Mouse (Mus musculus) adrenal gland, postnatal 14 days (tissue): Measurements from ENCODE around the gene Magel2. TPM values are rescaled to one million over a fixed set of nuclear protein-coding genes. Genes with fewer than 3 reads are reported as not detected.
A peak's percentile ranks its signal among the peaks of the same experiment; 100 is the strongest.

Experiments used
- DNase-seq: peaks from one replicate; pipeline ENCODE4 v3.0.0; 2021; ENCODE audit warnings: mixed read lengths
- long read RNA-seq, 2 experiments: library from polyadenylated mRNA; stranded (forward); transcript quantifications; one replicate each; pipeline ENCODE4 v2.0.0; 2021
- total RNA-seq: library from RNA; stranded (reverse); gene quantifications from 2 replicates; pipeline ENCODE4 v1.2.3, GENCODE M21; 2021

Magel2 gene
- total RNA-seq, result 2.0 and 3.1 TPM in 2 replicates
- long read RNA-seq, experiment 1, full-length matches to known transcripts, result 2 of 2 reads
- long read RNA-seq, experiment 1, partial matches to known transcripts, result 0 of 2 reads
- long read RNA-seq, experiment 1, other reads (novel, unspliced or antisense), result 0 of 2 reads
- long read RNA-seq, experiment 2, full-length matches to known transcripts, result 1 of 1 reads
- long read RNA-seq, experiment 2, partial matches to known transcripts, result 0 of 1 reads
- long read RNA-seq, experiment 2, other reads (novel, unspliced or antisense), result 0 of 1 reads

GRCm38 (mm10) chr7:62376510-62377304, at the start of gene Magel2:
TSS of gene Magel2 (plus strand) at chr7:62377010.
- DNase-seq, result peak; percentile 42

GRCm38 (mm10) chr7:62345411-62345810, 31.4 kb upstream of the Magel2 start:
- no peak for DNase-seq

- no peak for DNase-seq
Measured at GRCm38 (mm10) chr7:62346269-62346668, 30.5 kb upstream of the Magel2 start, which contains the start of gene Ndn. TSS of gene Ndn (plus strand) at chr7:62346569.

- peak; percentile 89 for DNase-seq
Measured at GRCm38 (mm10) chr7:62348106-62348803, 28.6 kb upstream of the Magel2 start.

GRCm38 (mm10) chr7:62348804-62349190, 28.0 kb upstream of the Magel2 start:
- DNase-seq, result peak; percentile 17

- DNase-seq, result peak; percentile 12
Measured at GRCm38 (mm10) chr7:62351266-62351665, 25.5 kb upstream of the Magel2 start.

- DNase-seq, result no peak
Measured at GRCm38 (mm10) chr7:62365039-62365636, 11.7 kb upstream of the Magel2 start.

- DNase-seq, result no peak
Measured at GRCm38 (mm10) chr7:62366730-62367129, 10.1 kb upstream of the Magel2 start.

- DNase-seq, result peak; percentile 65
Measured at GRCm38 (mm10) chr7:62375658-62376057, 1.2 kb upstream of the Magel2 start.

GRCm38 (mm10) chr7:62377313-62377712, 503 bp downstream of the Magel2 start:
- peak; percentile 54 for DNase-seq

GRCm38 (mm10) chr7:62378529-62378928, 1.7 kb downstream of the Magel2 start:
- no peak for DNase-seq

- DNase-seq, result peak; percentile 65
Measured at GRCm38 (mm10) chr7:62382391-62382790, 5.6 kb downstream of the Magel2 start.

- DNase-seq, result no peak
Measured at GRCm38 (mm10) chr7:62388291-62388690, 11.5 kb downstream of the Magel2 start.

GRCm38 (mm10) chr7:62392202-62392601, 15.4 kb downstream of the Magel2 start:
- DNase-seq, result no peak

- no peak for DNase-seq
Measured at GRCm38 (mm10) chr7:62406573-62407050, 29.8 kb downstream of the Magel2 start.

GRCm38 (mm10) chr7:62407803-62408202, 31.0 kb downstream of the Magel2 start:
- DNase-seq, result no peak

- DNase-seq, result no peak
Measured at GRCm38 (mm10) chr7:62415222-62415621, 38.4 kb downstream of the Magel2 start.

GRCm38 (mm10) chr7:62416173-62416572, 39.4 kb downstream of the Magel2 start:
- DNase-seq, result no peak

GRCm38 (mm10) chr7:62418346-62418745, 41.5 kb downstream of the Magel2 start:
- no peak for DNase-seq

- no peak for DNase-seq
Measured at GRCm38 (mm10) chr7:62419105-62419492, 42.3 kb downstream of the Magel2 start.

GRCm38 (mm10) chr7:62419493-62420360, 42.9 kb downstream of the Magel2 start, which contains the start of gene Mkrn3:
TSS of gene Mkrn3 (minus strand) at chr7:62420139.
- DNase-seq, result peak; percentile 82
